Mouse (Mus musculus): Measurements from ENCODE around the gene Neto2. TPM values are rescaled to one million over a fixed set of nuclear protein-coding genes. Genes with fewer than 3 reads are reported as not detected.

Neto2 gene
- polyA plus RNA-seq, 1 experiment from 2014 or later: 0.88 TPM

GRCm38 (mm10) chr8:85700101-85700750 is 498 bp downstream of the Neto2 start:
- Histone ChIP-seq H3K4me1 (ENCODE audit: insufficient read depth, low read depth, low read length) (peaks cover 6% of the 10 kb centered on the region; the same call in 1 of the 2 replicates), H3K27ac (ENCODE audit: low read length) (no peak overlapping the region), H3K9ac (replicated peaks; ENCODE audit: low read depth) (0 out of 2 replicates have a peak overlapping the region, but pooled peaks have one; percentile 8), H3K9me3 (ENCODE audit: low read length) (no peaks in the 10 kb centered on the region), H3K4me2 (replicated peaks; ENCODE audit: low read depth, low read length) (peak overlapping the region; percentile 98), H3K36me3 (ENCODE audit: insufficient read depth, low read length) (no peaks in the 10 kb centered on the region), H3K4me3 (ENCODE audit: low read depth, low read length) (peak overlapping the region; percentile 49), H3K27me3 (replicated peaks; ENCODE audit: insufficient read depth, low read length) (0 out of 2 replicates have a peak, but pooled peaks cover 4% of the 10 kb centered on the region)
- peak; percentile 58 for TF ChIP-seq CTCF (IDR thresholded peaks at IDR 0.05)
- TF ChIP-seq EP300 (IDR thresholded peaks at IDR 0.05): no peak
- 2% methylated on average over 53 of the region's 84 CpGs for WGBS
- ATAC-seq (peak; percentile 90), DNase-seq (ENCODE audit: low spot score) (peak; percentile 67)

GRCm38 (mm10) chr8:85699051-85699450 is 1.7 kb downstream of the Neto2 start:
- Histone ChIP-seq H3K9me3 (ENCODE audit: low read length) (no peaks in the 10 kb centered on the region), H3K36me3 (ENCODE audit: insufficient read depth, low read length) (no peaks in the 10 kb centered on the region), H3K4me3 (ENCODE audit: low read depth, low read length) (no peak overlapping the region), H3K4me2 (replicated peaks; ENCODE audit: low read depth, low read length) (no peak overlapping the region), H3K4me1 (ENCODE audit: insufficient read depth, low read depth, low read length) (peaks cover 6% of the 10 kb centered on the region; the same call in 1 of the 2 replicates), H3K9ac (replicated peaks; ENCODE audit: low read depth) (no peak overlapping the region), H3K27me3 (replicated peaks; ENCODE audit: insufficient read depth, low read length) (0 out of 2 replicates have a peak, but pooled peaks cover 4% of the 10 kb centered on the region), H3K27ac (ENCODE audit: low read length) (no peak overlapping the region)
- under 1% methylated on average over 6 of the region's 6 CpGs for WGBS
- peak; percentile 85 for DNase-seq (ENCODE audit: low spot score)
- TF ChIP-seq EP300 (IDR thresholded peaks at IDR 0.05) (no peak), CTCF (IDR thresholded peaks at IDR 0.05) (peak; percentile 94)
- ATAC-seq: peak; percentile 53; the same call in 1 of the 2 replicates

GRCm38 (mm10) chr8:85665146-85665545 is 35.6 kb downstream of the Neto2 start:
- no peak overlapping the region for H3K9ac ChIP-seq (replicated peaks; ENCODE audit: low read depth)
- ATAC-seq: no peak

GRCm38 (mm10) chr8:85661995-85662394 is 38.7 kb downstream of the Neto2 start:
- Histone ChIP-seq H3K9ac (replicated peaks; ENCODE audit: low read depth) (no peak overlapping the region), H3K4me2 (replicated peaks; ENCODE audit: low read depth, low read length) (no peak overlapping the region), H3K4me3 (ENCODE audit: low read depth, low read length) (no peak overlapping the region), H3K4me1 (ENCODE audit: insufficient read depth, low read depth, low read length) (no peaks in the 10 kb centered on the region), H3K9me3 (ENCODE audit: low read length) (no peaks in the 10 kb centered on the region), H3K36me3 (ENCODE audit: insufficient read depth, low read length) (no peaks in the 10 kb centered on the region), H3K27ac (ENCODE audit: low read length) (no peak overlapping the region), H3K27me3 (replicated peaks; ENCODE audit: insufficient read depth, low read length) (no peaks in the 10 kb centered on the region)
- TF ChIP-seq EP300 (IDR thresholded peaks at IDR 0.05): no peak
- TF ChIP-seq CTCF (IDR thresholded peaks at IDR 0.05): peak; percentile 68
- peak; percentile 65 for DNase-seq (ENCODE audit: low spot score)
- ATAC-seq: peak; percentile 40
- 56% methylated on average over 5 of the region's 5 CpGs for WGBS

More at GRCm38 (mm10) chr8:85665146-85665545, 35.6 kb downstream of the Neto2 start:
- peak; percentile 61 for DNase-seq (ENCODE audit: low spot score)
- Histone ChIP-seq H3K36me3 (ENCODE audit: insufficient read depth, low read length) (no peaks in the 10 kb centered on the region), H3K27ac (ENCODE audit: low read length) (no peak overlapping the region), H3K4me3 (ENCODE audit: low read depth, low read length) (no peak overlapping the region), H3K4me1 (ENCODE audit: insufficient read depth, low read depth, low read length) (no peaks in the 10 kb centered on the region), H3K9me3 (ENCODE audit: low read length) (no peaks in the 10 kb centered on the region), H3K27me3 (replicated peaks; ENCODE audit: insufficient read depth, low read length) (no peaks in the 10 kb centered on the region), H3K4me2 (replicated peaks; ENCODE audit: low read depth, low read length) (no peak overlapping the region)
- peak; percentile 62 for TF ChIP-seq CTCF (IDR thresholded peaks at IDR 0.05)
- no peak for TF ChIP-seq EP300 (IDR thresholded peaks at IDR 0.05)

- Histone ChIP-seq H3K4me1 (ENCODE audit: insufficient read depth, low read depth, low read length) (no peaks in the 10 kb centered on the region), H3K9me3 (ENCODE audit: low read length) (no peaks in the 10 kb centered on the region), H3K4me2 (replicated peaks; ENCODE audit: low read depth, low read length) (no peak overlapping the region), H3K9ac (replicated peaks; ENCODE audit: low read depth) (no peak overlapping the region), H3K27me3 (replicated peaks; ENCODE audit: insufficient read depth, low read length) (no peaks in the 10 kb centered on the region), H3K4me3 (ENCODE audit: low read depth, low read length) (no peak overlapping the region), H3K27ac (ENCODE audit: low read length) (no peak overlapping the region), H3K36me3 (ENCODE audit: insufficient read depth, low read length) (no peaks in the 10 kb centered on the region)
- no peak for DNase-seq (ENCODE audit: low spot score)
- ATAC-seq: no peak
- TF ChIP-seq CTCF (IDR thresholded peaks at IDR 0.05) (no peak), EP300 (IDR thresholded peaks at IDR 0.05) (no peak)
- WGBS: 68% methylated on average over 2 of the region's 2 CpGs
Observed at GRCm38 (mm10) chr8:85651201-85651600, 49.5 kb downstream of the Neto2 start.

DNA sequence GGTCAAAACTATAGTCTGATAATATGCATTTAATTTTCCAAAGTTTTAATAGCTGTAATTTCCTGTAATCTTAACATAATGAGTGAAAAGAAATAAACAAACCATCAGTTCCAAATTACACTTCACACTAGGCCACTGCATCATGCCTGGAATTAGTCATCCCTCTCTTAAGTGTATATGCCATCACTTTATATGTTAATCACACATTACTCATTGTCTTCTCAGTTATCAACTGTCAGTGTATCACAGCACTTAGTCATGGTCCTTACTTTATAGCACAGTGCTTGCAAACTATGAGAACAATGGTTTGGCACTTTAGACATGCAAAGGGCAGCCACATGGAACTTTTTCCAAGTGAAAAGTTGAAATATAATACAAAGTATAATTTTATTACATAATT is 52.2 kb downstream of the Neto2 start:
- DNase-seq (ENCODE audit: low spot score) (no peak), ATAC-seq (no peak)
- Histone ChIP-seq H3K4me3 (ENCODE audit: low read depth, low read length) (no peak overlapping the region), H3K4me1 (ENCODE audit: insufficient read depth, low read depth, low read length) (no peaks in the 10 kb centered on the region), H3K4me2 (replicated peaks; ENCODE audit: low read depth, low read length) (no peak overlapping the region), H3K27me3 (replicated peaks; ENCODE audit: insufficient read depth, low read length) (no peaks in the 10 kb centered on the region), H3K9ac (replicated peaks; ENCODE audit: low read depth) (no peak overlapping the region), H3K27ac (ENCODE audit: low read length) (no peak overlapping the region), H3K36me3 (ENCODE audit: insufficient read depth, low read length) (no peaks in the 10 kb centered on the region), H3K9me3 (ENCODE audit: low read length) (no peaks in the 10 kb centered on the region)
- TF ChIP-seq CTCF (IDR thresholded peaks at IDR 0.05) (no peak), EP300 (IDR thresholded peaks at IDR 0.05) (no peak)

Data from lung, postnatal 0 days (tissue).